Mouse (Mus musculus): ENCODE data around the gene Dennd4b. TPM values are rescaled to one million over a fixed set of nuclear protein-coding genes. Genes with fewer than 3 reads are reported as not detected.
"Not testable (repeated sequence)": the region's sequence is repeated elsewhere in the genome, so short reads cannot be mapped to it uniquely, and the experiment has no call there.

The Dennd4b gene
- 9.4 TPM in 2 replicates for polyA plus RNA-seq (2015; fragmentation: Nextera tagmentation; extraction: Ambion mirVana)

- peak; percentile 86 for DNase-seq (ENCODE audit: low spot score)
These were observed at the start of gene Dennd4b for GRCm38 (mm10) chr3:90265034-90265931. Gene Dennd4b (plus strand): TSS chr3:90265185.

- DNase-seq (ENCODE audit: low spot score) = no peak
These were observed 49.1 kb upstream of the Dennd4b start for GRCm38 (mm10) chr3:90215825-90216380.

DNA sequence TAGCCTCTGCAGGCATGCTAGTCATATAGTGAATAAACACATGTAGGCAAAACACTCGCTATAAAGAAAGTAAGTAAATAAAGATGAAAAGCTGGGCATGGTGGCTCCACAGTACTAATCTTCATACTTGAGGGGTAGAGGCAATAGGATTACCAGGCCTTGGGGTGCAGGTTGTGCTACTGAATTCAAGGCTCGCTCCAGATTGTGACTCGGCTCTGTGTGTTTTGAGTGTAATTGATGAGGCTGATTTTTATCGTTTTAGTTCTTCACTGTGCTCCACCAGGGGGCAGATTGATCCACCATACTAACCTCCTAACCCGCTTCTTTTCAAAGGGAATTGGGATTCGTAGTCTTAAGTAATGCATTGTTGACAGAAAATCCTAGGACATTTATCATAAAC, 44.9 kb upstream of the Dennd4b start:
- DNase-seq (ENCODE audit: low spot score) = peak; percentile 61

GRCm38 (mm10) chr3:90220531-90220951, 44.4 kb upstream of the Dennd4b start:
- DNase-seq (ENCODE audit: low spot score) = no peak

DNA sequence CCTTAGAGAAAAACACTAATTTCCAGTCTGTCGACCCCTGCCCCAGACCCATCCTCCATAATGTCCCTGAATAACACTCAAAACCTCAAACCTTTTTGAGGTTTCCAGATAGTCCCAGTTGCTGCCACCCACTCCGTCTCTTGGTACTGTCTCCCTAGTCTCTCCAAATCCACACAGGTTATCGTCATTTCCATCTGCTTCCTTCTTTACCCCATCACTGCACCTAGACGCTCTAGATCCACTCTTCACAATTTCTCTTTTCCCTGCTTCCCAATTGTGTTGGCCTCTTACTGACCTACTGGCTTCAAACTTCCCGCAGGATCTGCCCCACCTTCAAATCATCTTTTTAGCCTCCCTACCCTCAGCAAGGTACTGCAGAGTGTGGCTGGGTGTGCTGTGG, 43.9 kb upstream of the Dennd4b start:
- DNase-seq (ENCODE audit: low spot score) = no peak

GRCm38 (mm10) chr3:90222455-90222854, 42.5 kb upstream of the Dennd4b start:
- DNase-seq (ENCODE audit: low spot score) = no peak

DNA sequence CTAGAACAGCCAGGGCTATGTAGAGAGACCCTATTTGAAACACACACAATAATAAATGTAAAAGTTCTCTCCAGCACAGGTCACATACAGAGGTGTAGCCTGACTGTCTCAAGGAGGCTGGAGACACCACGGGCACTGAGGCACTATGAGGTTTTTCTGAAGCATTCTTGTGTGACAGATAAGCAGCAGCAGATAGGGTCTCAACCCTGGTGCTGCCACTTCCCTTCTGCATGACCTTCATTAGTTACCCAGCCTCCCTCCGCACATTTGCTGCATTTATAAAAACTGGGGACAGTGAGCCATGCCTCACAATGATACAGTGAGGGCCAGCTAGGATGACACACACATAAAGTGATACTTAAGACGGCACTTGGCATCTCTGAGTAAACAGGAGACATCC, 42.0 kb upstream of the Dennd4b start:
- no peak for DNase-seq (ENCODE audit: low spot score)

DNA sequence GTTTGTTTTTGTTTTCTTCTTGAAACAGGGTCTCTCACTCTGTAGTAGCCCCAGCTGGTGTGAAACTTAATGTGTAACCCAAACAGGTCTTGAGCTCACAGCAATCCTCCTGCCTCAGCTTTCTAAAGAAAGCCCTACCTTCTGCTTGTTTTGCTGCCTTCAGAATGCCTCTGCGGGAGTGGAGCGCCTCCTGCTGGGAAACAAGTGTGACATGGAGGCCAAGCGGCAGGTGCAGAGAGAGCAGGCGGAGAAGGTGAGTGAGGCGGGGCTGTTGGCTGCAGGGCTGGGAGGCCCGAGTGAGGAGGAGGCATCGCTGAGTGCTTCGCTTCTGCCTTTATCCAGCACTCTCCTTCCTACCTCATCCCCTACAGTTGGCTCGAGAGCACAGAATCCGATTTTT, 40.7 kb upstream of the Dennd4b start:
- no peak for DNase-seq (ENCODE audit: low spot score)

DNA sequence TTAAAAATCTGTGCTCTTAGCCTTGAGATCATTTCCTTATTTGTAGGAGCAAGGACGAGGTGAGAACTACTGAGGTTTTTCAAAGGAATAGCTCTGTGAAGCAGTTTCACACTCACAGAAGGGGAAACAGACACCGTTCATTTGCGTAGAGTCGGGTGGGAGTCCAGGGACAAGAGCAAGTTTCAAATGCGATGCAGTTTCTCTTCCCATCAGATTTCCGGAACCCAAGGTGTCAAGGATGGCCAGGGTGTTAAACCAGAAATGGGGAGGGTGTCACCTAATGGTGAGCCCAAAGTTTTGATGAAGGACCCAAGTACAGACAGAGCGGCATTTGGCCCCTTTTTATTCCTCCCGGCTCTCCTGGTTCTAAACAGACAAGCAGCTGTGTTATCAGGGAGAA, 33.9 kb upstream of the Dennd4b start:
- DNase-seq (ENCODE audit: low spot score) = no peak

- peak; percentile 94 for DNase-seq (ENCODE audit: low spot score)
These were observed 33.3 kb upstream of the Dennd4b start, which contains the start of gene Jtb for GRCm38 (mm10) chr3:90231507-90232333. Gene Jtb (plus strand): TSS chr3:90231597.

GRCm38 (mm10) chr3:90241251-90241650, 23.7 kb upstream of the Dennd4b start:
- no peak for DNase-seq (ENCODE audit: low spot score)

DNA sequence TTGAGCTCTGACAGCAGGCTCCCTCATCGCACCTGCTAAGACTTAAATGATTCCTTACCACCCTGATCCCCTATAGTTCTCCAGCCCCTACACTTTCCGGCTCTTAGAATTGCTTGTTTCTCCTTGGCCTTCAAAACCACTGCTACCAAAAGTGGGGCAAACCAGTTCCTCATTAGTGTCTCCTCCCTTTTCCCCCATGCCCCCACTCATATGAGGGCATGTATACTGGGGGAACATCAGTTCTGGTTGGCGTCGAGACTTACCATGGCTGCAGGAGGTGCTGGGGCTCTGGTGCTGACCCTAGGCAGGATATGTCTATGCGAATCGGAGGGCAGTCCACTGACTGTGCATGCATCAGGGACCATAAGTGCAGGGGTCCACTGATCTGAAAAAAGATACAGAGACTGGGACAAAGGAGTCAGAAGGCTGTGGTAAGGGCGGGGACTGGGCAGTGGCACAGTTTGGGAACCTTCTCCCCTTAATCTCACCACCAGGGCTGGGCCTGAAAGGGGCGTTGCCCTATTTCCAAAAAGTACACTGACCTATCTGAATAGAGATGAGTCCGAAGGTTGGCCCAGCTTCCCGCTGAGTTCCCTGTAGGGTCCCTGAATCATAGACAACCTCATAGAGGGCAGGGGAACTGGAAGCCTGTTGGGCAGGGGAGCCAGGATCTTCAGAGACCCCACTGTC, 23.2 kb upstream of the Dennd4b start:
- no peak for DNase-seq (ENCODE audit: low spot score)

DNA sequence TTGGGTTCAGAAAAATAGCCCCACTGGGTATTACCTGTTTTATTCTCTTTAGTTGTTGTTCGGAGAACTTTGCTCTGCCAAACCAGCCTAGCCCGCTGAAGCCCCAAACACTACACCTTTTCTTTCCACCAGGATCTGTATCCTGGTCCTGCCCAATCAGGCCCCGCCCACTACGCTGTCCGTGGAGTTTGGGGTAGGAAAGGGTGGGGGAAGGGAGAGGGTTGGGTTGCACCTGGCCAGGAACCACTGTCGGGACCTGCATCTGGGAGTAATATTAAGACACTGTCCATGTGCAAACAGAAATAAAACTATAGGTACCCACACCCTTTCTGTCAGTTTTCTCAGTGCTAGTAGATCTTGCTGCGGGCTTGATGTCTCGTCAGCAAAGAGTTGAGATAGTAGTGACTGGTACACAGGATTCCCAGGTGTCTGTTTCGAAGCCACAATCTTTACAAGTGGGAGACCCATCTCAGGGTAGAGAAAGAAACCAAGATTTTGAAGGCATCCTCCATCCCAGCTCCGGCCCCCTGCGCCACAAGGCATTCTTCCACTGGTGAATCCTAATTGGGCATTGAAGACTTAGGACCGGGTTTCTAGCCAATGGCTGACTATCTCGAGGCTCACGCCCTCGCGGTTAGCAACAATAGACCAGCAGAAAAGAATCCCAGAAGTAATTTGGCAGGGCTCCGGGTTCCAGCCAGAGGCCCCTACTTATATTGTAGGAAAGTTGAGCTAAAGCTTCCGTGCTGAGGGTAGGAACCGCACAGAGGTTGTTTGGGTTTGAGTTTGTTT, 21.8 kb upstream of the Dennd4b start, which contains the start of gene Creb3l4:
Creb3l4 (minus strand) TSS at position 529 of the 792 bp plus-strand sequence.
- DNase-seq (ENCODE audit: low spot score) = no peak

DNA sequence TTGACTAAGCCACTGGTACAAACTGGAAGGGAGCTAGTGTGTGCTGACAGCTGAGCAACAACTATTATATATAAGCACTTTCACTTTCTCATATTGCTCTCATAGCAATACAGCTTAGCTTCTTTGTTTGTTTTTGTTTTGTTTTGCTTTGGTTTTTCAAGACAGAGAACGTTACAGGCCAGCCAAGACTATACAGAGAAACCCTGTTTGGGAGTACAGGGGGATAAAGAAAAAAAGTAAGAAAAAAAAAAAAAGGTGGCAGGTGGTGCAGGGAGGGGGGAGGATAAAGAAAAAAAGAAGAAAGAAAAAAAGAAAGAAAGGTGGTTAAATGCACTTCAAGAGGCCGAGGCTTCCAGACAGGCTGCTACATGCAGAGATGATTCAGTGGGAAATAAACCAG, 19.6 kb upstream of the Dennd4b start:
- no peak for DNase-seq (ENCODE audit: low spot score)

- no peak for DNase-seq (ENCODE audit: low spot score)
These were observed 17.4 kb upstream of the Dennd4b start for GRCm38 (mm10) chr3:90247630-90247959.

GRCm38 (mm10) chr3:90247960-90248745, 16.8 kb upstream of the Dennd4b start, which contains the start of gene Slc39a1:
Gene Slc39a1 (plus strand): TSS chr3:90248172.
- peak; percentile 92 for DNase-seq (ENCODE audit: low spot score)

DNA sequence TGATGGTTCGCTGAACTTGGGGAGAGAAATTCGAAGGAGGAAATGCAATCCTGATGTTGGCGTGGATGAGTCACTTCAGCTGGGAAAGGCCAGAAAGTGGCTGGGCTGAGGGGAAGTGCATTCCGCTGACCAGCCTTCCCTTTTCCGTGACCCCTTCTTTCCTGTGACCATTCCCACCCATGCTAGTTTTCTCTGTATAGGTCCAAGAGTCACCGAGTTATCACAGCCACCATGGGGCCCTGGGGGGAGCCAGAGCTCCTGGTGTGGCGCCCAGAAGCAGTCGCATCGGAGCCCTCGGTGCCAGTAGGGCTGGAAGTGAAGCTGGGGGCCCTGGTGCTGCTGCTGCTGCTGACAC, 16.3 kb upstream of the Dennd4b start:
- DNase-seq (ENCODE audit: low spot score) = peak; percentile 16

GRCm38 (mm10) chr3:90250791-90251190, 14.2 kb upstream of the Dennd4b start:
- no peak for DNase-seq (ENCODE audit: low spot score)

GRCm38 (mm10) chr3:90251731-90252226, 13.2 kb upstream of the Dennd4b start:
- not testable (repeated sequence) for DNase-seq (ENCODE audit: low spot score)
